Mouse (Mus musculus): Measurements from ENCODE around the gene Cmah.

DNA sequence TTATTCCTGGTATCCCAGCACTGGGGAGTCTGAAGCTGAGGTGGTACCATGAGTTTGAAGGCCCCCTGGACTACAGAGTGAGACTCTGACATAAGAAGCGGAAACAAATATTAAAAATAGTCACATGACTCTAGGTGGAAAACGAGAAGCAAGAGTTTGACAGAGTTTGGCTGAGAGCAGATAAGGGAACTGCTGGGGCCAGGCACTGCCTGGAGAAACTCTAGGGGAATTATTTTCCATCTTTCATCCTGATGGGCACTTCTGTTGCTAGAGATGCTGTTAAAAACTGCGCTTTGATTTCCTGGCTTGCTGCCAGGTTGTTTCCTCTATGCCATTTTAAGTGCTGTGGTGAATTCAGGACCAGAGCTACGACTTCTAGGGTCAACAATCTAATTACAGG is 65.9 kb downstream of the Cmah start:
- no peak for TF ChIP-seq CTCF (IDR thresholded peaks at IDR 0.05; ENCODE audit: low read depth, low read length)
- TF ChIP-seq POLR2A (IDR thresholded peaks at IDR 0.05; ENCODE audit: borderline replicate concordance, low read depth, low read length), result no peak
